Mouse (Mus musculus) NIH3T3 (cell line): ENCODE results near the gene Gm13276.
"Not testable (repeated sequence)": the region's sequence is repeated elsewhere in the genome, so short reads cannot be mapped to it uniquely, and the experiment has no call there.

Experiments
- DNase-seq: peaks from one replicate; pipeline ENCODE4 v3.0.0-alpha.2; 2012; ENCODE audit warnings: low read depth

Gm13276 gene

GRCm38 (mm10) chr4:88785409-88785808 lies at the start of gene Gm13276:
Gene Gm13276 (plus strand): TSS chr4:88785709.
- not testable (repeated sequence) for DNase-seq

- peak; percentile 94 for DNase-seq
Measured at GRCm38 (mm10) chr4:88738480-88738879, 47.0 kb upstream of the Gm13276 start.

GRCm38 (mm10) chr4:88739036-88739435 lies 46.5 kb upstream of the Gm13276 start:
- DNase-seq, result no peak

- DNase-seq, result no peak
Measured at GRCm38 (mm10) chr4:88741426-88741825, 44.1 kb upstream of the Gm13276 start.

- DNase-seq, result peak; percentile 41
Measured at GRCm38 (mm10) chr4:88742771-88743371, 42.6 kb upstream of the Gm13276 start.

- DNase-seq, result no peak
Measured at GRCm38 (mm10) chr4:88744207-88744606, 41.3 kb upstream of the Gm13276 start.

- DNase-seq, result no peak
Measured at GRCm38 (mm10) chr4:88749926-88750325, 35.6 kb upstream of the Gm13276 start.

GRCm38 (mm10) chr4:88754818-88755340 lies 30.6 kb upstream of the Gm13276 start, which contains the start of gene Gm13271:
Gene Gm13271 (plus strand): TSS chr4:88754868.
- DNase-seq, result not testable (repeated sequence)

GRCm38 (mm10) chr4:88756581-88757513 lies 28.7 kb upstream of the Gm13276 start:
- peak; percentile 52 for DNase-seq

GRCm38 (mm10) chr4:88757628-88758031 lies 27.9 kb upstream of the Gm13276 start:
- DNase-seq, result peak; percentile 94

- not testable (repeated sequence) for DNase-seq
Measured at GRCm38 (mm10) chr4:88758751-88759150, 26.8 kb upstream of the Gm13276 start.

GRCm38 (mm10) chr4:88759610-88760268 lies 25.8 kb upstream of the Gm13276 start, which contains the start of gene Gm13283:
Gene Gm13283 (plus strand): TSS chr4:88760119.
- DNase-seq, result not testable (repeated sequence)

GRCm38 (mm10) chr4:88760431-88760830 lies 25.1 kb upstream of the Gm13276 start:
- peak; percentile 91 for DNase-seq

GRCm38 (mm10) chr4:88761776-88762175 lies 23.7 kb upstream of the Gm13276 start:
- not testable (repeated sequence) for DNase-seq

GRCm38 (mm10) chr4:88762341-88762740 lies 23.2 kb upstream of the Gm13276 start:
- not testable (repeated sequence) for DNase-seq

GRCm38 (mm10) chr4:88763384-88764018 lies 22.0 kb upstream of the Gm13276 start:
- peak; percentile 89 for DNase-seq

- DNase-seq, result not testable (repeated sequence)
Measured at GRCm38 (mm10) chr4:88773534-88773933, 12.0 kb upstream of the Gm13276 start, which contains the start of gene Gm13290. Gene Gm13290 (plus strand): TSS chr4:88773834.

- not testable (repeated sequence) for DNase-seq
Measured at GRCm38 (mm10) chr4:88776622-88777021, 8.9 kb upstream of the Gm13276 start, which contains the start of gene Gm13289. Gene Gm13289 (plus strand): TSS chr4:88776922.

GRCm38 (mm10) chr4:88779550-88779949 lies 6.0 kb upstream of the Gm13276 start, which contains the start of gene Gm13272:
Gene Gm13272 (plus strand): TSS chr4:88779850.
- DNase-seq, result not testable (repeated sequence)

- not testable (repeated sequence) for DNase-seq
Measured at GRCm38 (mm10) chr4:88780320-88780719, 5.2 kb upstream of the Gm13276 start.

- DNase-seq, result not testable (repeated sequence)
Measured at GRCm38 (mm10) chr4:88781831-88782230, 3.7 kb upstream of the Gm13276 start, which contains the start of gene Ifnz. Gene Ifnz (plus strand): TSS chr4:88782131.
